Mouse (Mus musculus) cortical plate, adult 2 months (tissue): ENCODE results near the gene Phf21b.

Experiments
- CTCF ChIP-seq: fragments of 200-500 bp; IDR thresholded peaks from 2 replicates; pipeline ENCODE4 v1.5.1; 2011; ENCODE audit warnings: mild to moderate bottlenecking, control low read depth, low read length; ENCODE audit not compliant: insufficient read depth; ENCODE audit errors: extremely low read depth
- POLR2A ChIP-seq: fragments of 200-500 bp; IDR thresholded peaks from 2 replicates; pipeline ENCODE4 v1.6.1; 2011; ENCODE audit warnings: mild to moderate bottlenecking, low read length, control low read depth; ENCODE audit not compliant: insufficient read depth; ENCODE audit errors: extremely low read depth

- TF ChIP-seq CTCF: no peak
- no peak for TF ChIP-seq POLR2A
These were observed 71.0 kb downstream of the Phf21b start for GRCm38 (mm10) chr15:84784812-84785211.
